Mouse (Mus musculus): Measurements from ENCODE around the gene Acp5.
"Not testable (repeated sequence)": the region's sequence is repeated elsewhere in the genome, so short reads cannot be mapped to it uniquely, and the experiment has no call there.

Gene Acp5

DNA sequence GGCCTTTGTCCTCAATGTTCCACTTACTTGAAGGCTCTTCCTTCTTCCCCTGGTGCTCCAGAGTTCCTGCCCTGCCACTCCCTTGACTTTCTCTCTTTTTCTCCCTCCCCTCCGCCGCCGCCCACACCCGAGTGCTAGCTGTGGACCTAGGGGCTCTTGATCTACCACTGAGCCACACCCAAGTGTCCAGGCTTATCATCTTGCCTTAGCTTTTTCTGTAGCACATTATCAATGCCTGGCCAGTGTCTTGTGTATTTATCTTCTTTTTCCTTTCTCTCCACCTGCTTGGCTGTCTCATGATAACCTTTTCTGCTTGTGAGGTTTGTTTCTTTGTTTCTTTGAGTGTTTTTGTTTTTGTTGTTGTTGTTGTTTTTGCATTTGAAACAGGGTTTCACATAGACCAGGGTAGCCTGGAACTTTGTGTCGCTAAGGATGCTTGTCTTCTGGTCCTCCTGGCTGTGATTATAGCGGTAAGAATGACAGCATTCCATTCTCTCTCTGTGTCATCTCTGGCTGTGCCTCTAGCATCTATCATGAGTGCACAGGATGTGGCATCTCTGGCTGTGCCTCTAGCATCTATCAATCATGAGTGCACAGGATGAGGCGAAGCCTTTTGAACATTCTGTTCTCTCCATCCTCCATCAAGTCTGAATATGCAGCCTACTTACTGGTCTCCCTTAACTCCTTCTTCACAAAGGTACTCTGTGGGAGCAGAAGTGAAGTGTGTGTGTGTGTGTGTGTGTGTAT, at the start of gene Acp5:
TSS of gene Acp5 (minus strand) at position 68 of the 747 bp plus-strand sequence.
- no peak for DNase-seq

DNA sequence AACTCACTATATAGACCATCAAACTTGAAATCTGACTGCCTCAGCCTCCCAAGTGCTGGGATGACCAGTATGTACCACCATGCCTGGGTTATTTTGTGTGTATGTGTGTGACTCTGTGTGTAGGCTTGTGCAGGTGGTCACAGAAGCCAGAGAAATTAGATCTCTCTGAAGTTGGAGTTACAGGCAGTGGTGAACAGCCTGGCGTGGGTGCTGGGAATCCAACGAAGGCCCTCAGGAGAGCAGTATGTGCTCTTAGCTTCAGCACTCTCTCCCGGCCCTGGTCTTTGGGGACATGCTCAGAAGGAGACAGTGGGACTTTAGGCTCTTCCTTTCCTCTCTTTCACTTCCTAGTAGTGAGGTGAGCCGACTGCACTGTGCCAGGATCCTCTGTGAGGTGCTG, 36.8 kb upstream of the Acp5 start:
- DNase-seq: no peak

DNA sequence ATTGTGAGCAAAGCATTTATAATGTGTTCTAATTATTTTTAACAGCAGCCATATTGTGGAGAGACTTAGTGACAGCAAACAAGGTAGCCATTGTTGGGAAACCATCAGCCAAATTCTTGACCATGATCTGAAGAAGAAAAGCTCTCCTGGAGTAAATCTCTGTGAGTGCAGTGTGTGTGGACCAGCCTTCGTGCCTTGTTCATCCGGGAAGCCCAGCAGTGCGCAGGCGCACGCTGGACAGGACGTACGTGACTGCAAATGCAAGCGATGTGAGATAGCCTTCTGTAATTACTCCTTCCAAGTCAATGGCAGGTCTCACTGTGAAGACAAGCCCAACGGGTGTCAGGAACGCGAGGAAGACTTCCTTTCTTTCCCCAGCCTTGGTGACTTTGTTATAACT, 33.8 kb upstream of the Acp5 start:
- no peak for DNase-seq

DNA sequence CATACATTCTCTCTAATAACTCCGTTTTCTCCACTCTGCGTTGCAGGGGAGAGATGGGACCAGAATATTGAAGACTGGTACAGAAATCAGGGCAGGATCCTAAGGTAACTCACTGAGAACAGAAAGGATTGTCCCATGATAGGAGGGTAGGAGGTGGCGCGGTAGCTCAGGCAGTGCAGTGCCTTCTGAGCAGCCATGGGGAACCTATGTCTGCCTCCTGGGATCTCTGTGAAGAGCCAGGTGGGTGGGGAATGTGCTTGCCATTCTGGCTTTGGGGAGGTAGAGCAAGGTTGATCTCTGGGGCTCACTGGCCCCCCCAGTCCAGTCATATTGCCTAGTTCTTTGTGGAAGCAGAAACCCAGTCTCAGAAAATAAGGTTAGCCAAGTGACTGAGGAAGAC, 32.2 kb upstream of the Acp5 start:
- no peak for DNase-seq

DNA sequence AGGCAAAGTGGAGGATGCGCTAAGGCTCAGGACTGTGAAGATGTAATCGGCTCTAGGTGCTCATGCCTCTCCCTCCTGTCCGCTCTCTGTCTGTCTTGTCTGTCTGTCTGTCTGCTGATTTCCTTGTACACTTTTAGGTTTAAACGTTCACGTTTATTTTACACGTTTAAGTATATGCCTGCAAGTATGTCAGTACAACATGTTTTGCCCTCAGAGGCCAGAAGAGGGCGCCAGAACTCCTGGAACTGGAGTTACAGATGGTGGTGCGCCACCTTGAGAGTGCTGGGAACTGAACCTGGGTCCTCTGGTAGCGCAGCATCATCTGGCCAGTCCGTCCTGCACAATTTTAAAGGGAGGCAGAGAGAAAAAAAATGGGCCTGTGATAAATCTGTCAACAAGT, 31.2 kb upstream of the Acp5 start:
- no peak for DNase-seq

DNA sequence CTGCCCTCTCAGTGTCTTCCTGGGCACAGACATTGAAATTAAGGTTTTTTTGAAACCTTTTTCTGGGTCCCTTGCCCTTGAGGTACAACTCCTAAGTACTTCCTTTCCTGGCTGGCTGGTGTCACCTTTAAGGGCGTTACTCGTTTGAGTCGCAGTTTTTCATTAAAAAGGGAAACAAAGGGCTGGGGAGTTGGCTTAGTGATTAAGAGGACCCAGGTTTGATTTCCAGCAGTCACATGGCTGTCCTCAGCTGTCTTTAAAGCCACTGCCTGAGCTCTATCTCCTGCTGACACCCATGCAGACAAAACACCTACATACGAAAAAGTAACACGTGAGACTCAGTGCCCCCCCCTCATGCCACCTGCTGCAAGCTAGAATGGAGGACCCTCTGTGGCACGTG, 30.5 kb upstream of the Acp5 start:
- no peak for DNase-seq

DNA sequence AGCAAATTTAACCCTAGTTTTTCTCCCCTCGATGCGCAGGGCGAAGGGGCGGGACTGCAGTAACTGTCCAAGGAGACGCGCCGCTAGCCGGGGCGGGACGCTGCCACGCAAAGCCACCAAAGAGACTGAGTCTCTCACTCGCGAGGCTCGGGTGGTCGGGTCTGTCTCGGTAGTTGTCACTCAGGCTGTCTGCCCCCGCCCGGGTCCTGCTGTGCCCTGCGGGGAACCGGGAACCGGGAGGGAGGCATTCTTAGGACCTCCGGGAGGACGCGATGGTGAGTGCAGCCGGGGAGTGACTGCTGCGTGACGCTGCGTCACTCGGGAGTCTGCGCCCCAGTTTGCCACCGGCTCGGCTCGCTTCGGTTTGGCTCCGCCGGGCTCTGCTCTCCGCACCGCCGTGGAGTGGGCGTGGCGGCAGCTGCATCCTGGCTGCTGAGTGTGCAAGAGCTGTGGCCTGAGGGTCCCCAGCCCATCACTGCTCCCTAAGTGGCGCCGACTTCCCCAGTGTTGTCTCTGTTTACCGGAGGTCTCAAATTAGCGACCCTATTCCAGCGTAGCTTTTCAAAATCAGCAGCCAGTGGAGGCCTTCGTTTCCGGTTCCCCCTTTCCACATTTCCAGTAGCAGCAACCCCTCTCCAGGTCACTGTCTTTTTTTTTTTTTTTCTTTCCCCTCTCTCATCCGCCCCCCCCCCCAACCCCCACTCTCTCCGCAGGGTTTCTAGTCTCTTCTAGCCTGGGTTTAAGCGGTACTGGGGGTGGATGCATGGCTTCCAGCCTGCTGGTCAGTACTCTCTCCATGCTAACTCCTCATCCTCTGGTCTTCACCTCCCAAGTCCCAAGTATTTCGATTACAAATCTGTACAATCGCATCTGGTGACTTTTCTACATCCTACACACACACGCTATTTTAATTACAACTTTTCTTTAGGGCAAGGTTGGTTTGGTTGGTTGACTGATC, 29.5 kb upstream of the Acp5 start:
- peak; percentile 41 for DNase-seq

- DNase-seq: no peak
Measured at GRCm38 (mm10) chr9:22162912-22163311, 27.4 kb upstream of the Acp5 start.

- no peak for DNase-seq
Measured at GRCm38 (mm10) chr9:22162305-22162704, 26.8 kb upstream of the Acp5 start.

DNA sequence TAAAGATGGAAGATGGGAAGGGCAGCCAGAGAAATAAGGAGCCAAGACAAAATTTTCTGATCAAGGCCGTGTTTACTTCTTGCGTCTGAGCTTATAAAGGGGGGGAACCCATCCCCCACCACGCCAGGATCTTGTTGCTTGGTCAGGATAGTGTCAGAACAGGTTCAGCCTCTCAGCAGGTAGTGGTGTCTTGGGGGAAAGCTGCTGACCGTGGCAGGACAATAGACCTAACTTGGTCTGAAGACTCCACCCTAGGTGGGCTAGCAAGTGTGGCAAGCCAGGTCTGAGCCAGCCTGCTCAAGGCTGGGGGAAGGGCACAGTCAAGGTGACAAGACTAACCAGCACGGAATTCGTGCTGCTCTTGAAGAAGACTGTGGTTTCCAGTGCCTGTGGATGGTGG, 25.8 kb upstream of the Acp5 start:
- no peak for DNase-seq

- peak; percentile 6 for DNase-seq
Measured at GRCm38 (mm10) chr9:22157516-22158265, 22.2 kb upstream of the Acp5 start.

GRCm38 (mm10) chr9:22156497-22157245, 21.2 kb upstream of the Acp5 start, which contains the start of gene Pigyl:
Gene Pigyl, plus strand, starts transcription at chr9:22156846.
- DNase-seq: peak; percentile 100

DNA sequence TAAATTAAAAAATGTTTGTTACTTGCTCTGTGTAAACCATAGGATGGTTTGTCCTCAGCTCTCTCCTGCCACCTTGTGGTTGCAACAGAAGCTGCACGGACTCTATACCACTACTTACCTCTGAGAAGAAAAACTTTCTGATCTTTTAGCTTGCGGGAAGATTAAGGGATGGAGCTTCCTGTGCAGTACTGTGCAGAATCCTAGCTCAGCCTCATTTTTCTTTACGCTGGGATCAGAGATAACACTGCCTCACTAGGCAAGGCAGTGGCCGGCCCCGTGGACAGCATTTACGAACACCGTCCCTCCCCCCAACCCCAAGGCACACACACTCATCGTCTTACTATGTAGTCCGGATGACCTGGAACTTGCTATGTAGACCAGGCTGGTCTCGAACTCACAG, 20.1 kb upstream of the Acp5 start:
- DNase-seq: peak; percentile 83

DNA sequence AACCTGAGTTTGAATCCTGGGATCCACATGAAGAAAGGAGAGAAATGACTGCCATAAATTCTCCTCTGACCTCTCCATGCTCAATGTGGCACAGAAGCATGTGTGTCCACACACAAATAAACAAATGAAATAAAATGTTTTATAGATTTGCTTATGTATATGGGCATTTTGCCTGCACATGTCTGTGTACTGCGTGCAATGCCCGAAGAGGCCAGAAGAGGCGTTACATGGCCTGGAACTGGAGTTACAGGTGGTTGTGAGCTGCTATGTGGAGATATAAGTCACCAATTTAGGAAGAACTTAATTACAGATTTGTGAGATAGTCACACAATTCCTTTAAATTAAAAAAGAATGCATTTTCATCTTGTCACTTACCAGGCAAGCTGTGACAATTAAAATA, 18.3 kb upstream of the Acp5 start:
- no peak for DNase-seq

DNA sequence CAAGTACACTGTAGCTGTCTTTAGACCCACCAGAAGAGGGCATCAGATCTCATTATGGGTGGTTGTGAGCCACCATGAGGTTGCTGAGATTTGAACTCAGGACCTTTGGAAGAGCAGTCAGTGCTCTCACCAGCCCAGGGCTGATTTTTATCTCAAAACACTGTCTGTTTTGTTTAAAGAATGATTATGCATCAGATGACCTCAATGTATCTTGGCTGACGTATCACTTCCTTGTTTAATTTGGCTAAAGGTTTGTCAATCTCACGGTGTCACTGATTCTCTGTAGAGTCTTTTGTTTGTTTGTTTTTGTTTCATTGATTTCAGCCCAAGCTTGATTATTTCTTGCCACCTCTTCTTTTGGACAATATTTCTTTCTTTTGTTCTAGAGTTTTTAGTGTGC, 15.4 kb upstream of the Acp5 start:
- DNase-seq: no peak

GRCm38 (mm10) chr9:22150249-22150693, 14.8 kb upstream of the Acp5 start:
- DNase-seq: not testable (repeated sequence)

GRCm38 (mm10) chr9:22149426-22150248, 14.1 kb upstream of the Acp5 start:
- DNase-seq: no peak

DNA sequence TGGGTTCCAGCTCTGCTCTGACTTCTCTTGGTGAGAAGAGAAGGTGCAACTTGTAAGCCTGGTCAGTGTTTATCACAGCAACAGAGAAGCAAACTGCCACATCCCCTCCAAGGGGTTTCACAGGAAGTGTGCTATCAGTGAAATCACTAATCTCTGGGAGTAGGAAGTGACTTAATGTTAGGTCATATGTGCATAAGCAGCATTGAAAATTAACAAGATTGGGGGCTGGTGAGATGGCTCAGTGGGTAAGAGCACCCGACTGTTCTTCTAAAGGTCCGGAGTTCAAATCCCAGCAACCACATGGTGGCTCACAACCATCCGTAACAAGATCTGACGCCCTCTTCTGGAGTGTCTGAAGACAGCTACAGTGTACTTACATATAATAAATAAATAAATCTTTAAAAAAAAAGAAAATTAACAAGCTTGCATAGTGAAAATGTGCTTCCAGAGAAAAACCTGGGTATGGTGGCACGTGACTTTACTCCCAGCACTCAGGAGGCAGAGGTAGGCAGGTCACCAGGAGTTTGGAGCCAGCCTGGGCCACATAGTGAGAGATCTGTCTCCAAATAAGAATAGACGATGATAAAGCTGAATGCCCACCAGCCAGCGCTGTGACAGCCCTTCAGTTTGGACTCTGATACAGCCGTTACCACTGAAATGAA, 8.9 kb upstream of the Acp5 start:
- no peak for DNase-seq

DNA sequence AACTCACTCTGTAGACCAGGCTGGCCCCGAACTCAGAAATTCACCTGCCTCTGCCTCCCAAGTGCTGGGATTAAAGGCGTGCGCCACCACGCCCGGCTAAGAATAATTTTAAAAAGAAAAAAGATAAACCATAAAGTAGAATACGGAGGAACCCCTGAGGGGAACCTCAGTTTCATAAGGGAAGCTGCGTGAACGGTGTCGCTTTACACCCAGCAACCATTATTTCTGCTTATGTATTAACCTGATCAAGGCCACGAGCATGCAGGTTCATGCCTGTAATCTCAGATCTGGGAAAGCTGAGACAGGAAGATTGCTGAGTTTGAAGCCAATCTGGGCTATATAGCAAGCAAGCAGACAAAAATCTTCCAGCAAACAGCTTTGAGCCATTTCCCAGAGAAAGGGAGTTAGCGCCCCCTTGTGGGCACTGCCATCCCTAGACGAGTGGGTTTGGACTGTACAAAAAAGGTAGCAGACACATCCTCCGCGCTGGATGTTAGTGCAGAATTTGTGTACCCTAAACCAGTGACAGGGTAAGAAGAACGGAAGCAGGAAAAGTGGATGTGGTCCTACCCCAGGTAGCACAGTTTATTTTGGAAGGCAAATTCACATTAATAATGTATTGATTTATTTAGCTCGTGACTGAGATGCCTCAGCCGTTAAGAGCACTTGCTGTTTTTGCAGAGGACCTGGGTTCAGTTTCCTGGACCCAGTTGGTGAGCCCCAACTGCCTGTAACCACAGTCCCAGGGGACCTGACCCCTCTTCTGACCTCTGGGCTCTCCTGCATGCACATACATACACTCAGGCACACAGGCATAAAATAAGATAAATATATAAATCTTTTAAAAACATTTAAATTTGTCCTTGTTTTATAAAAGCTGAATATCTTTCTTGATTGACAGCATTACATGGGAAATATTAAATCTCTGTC, 7.9 kb upstream of the Acp5 start:
- DNase-seq: peak; percentile 90

GRCm38 (mm10) chr9:22139746-22140145, 4.2 kb upstream of the Acp5 start:
- DNase-seq: no peak
